Mouse (Mus musculus): ENCODE measurements around the gene Fgfr2. TPM values are rescaled to one million over a fixed set of nuclear protein-coding genes. Genes with fewer than 3 reads are reported as not detected.

The Fgfr2 gene
- total RNA-seq, 2 experiments from 2014 or later, result 56.7 to 61.5 TPM

- DNase-seq (ENCODE audit: low spot score in 2 of 2), result no peak
These were observed 1574.7 kb downstream of the Fgfr2 start, which contains the start of gene Hmx2 for GRCm38 (mm10) chr7:131548473-131548872. TSS of gene Hmx2 (plus strand) at chr7:131548773.

GRCm38 (mm10) chr7:131547481-131547880 lies 1575.7 kb downstream of the Fgfr2 start:
- no peak for DNase-seq (ENCODE audit: low spot score in 2 of 2)

GRCm38 (mm10) chr7:131546423-131546822 lies 1576.7 kb downstream of the Fgfr2 start:
- DNase-seq (ENCODE audit: low spot score in 2 of 2), result no peak

GRCm38 (mm10) chr7:131545701-131546385 lies 1577.3 kb downstream of the Fgfr2 start:
- DNase-seq (ENCODE audit: low spot score in 2 of 2), result no peak

- no peak for DNase-seq (ENCODE audit: low spot score in 2 of 2)
These were observed 1578.3 kb downstream of the Fgfr2 start for GRCm38 (mm10) chr7:131544871-131545270.

GRCm38 (mm10) chr7:131543623-131544481 lies 1579.3 kb downstream of the Fgfr2 start:
- DNase-seq (ENCODE audit: low spot score in 2 of 2), result no peak

- DNase-seq (ENCODE audit: low spot score in 2 of 2), result no peak
These were observed 1580.1 kb downstream of the Fgfr2 start for GRCm38 (mm10) chr7:131542872-131543622.

GRCm38 (mm10) chr7:131542115-131542871 lies 1580.9 kb downstream of the Fgfr2 start, which contains the start of gene Hmx3:
TSS of gene Hmx3 (plus strand) at chr7:131542867.
- no peak for DNase-seq (ENCODE audit: low spot score in 2 of 2)

- DNase-seq (ENCODE audit: low spot score in 2 of 2), result no peak
These were observed 1581.7 kb downstream of the Fgfr2 start for GRCm38 (mm10) chr7:131541184-131542114.

GRCm38 (mm10) chr7:131539979-131540378 lies 1583.2 kb downstream of the Fgfr2 start:
- DNase-seq (ENCODE audit: low spot score in 2 of 2), result peak; percentile 66 to 83

GRCm38 (mm10) chr7:131503739-131504138 lies 1619.4 kb downstream of the Fgfr2 start:
- DNase-seq (ENCODE audit: low spot score in 2 of 2), result no peak

- DNase-seq (ENCODE audit: low spot score in 2 of 2), result no peak
These were observed 1644.7 kb downstream of the Fgfr2 start for GRCm38 (mm10) chr7:131478403-131478802.

- no peak for DNase-seq (ENCODE audit: low spot score in 2 of 2)
These were observed 1646.0 kb downstream of the Fgfr2 start for GRCm38 (mm10) chr7:131477140-131477539.

GRCm38 (mm10) chr7:131471551-131471950 lies 1651.6 kb downstream of the Fgfr2 start:
- DNase-seq (ENCODE audit: low spot score in 2 of 2), result no peak

GRCm38 (mm10) chr7:131469506-131469905 lies 1653.6 kb downstream of the Fgfr2 start:
- no peak for DNase-seq (ENCODE audit: low spot score in 2 of 2)

- DNase-seq (ENCODE audit: low spot score in 2 of 2), result no peak
These were observed 1655.8 kb downstream of the Fgfr2 start for GRCm38 (mm10) chr7:131467312-131467711.

- DNase-seq (ENCODE audit: low spot score in 2 of 2), result no peak
These were observed 1657.4 kb downstream of the Fgfr2 start for GRCm38 (mm10) chr7:131465735-131466134.

GRCm38 (mm10) chr7:131465117-131465601 lies 1658.0 kb downstream of the Fgfr2 start:
- no peak for DNase-seq (ENCODE audit: low spot score in 2 of 2)

- DNase-seq (ENCODE audit: low spot score in 2 of 2), result no peak
These were observed 1666.4 kb downstream of the Fgfr2 start for GRCm38 (mm10) chr7:131456714-131457113.

All from layer of hippocampus, adult 18-20 months (tissue).